Mouse (Mus musculus): ENCODE measurements around the gene Tsen54. TPM values are rescaled to one million over a fixed set of nuclear protein-coding genes. Genes with fewer than 3 reads are reported as not detected.

Tsen54 gene
- 12.4 and 12.9 TPM in 2 replicates for polyA plus RNA-seq (2012; rRNA removed)
- 9.7 and 12.4 TPM in 2 replicates for polyA plus RNA-seq (2014; fragmentation: Nextera tagmentation; extraction: Ambion mirVana)

DNA sequence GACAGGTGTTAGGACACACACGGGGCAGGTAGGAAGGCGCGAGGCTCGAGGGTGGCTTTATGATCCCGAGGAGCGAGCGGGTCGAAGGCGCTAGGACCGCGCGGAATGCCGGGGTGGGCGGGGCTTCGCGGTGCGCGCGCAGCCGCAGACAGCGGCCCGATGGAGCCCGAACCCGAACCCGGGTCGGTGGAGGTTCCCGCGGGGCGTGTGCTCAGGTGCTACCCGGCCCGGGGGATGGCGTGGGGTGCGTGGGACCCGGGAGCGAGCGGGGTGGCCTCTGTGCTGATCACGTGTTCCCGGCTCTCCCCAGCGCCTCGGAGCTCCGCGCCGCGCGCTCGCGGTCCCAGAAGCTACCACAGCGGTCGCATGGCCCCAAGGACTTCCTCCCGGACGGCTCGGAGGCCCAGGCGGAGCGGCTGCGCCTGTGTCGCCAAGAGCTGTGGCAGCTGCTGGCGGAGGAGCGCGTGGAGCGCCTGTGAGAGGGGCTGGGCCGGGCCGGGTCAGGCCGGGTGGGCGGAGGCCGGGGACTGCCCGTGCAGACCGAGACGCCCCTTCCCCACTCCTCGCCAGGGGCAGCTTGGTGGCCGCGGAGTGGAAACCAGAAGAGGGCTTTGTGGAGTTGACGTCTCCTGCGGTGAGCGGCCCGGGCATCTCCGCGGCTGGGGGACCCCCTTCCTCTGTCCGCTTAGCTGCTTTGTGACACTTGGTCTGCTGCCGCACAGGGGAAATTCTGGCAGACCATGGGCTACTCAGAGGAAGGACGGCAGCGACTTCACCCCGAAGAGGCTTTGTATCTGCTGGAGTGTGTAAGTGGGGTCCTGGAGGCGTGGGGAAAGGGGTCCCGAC is at the start of gene Tsen54:
TSS of gene Tsen54 (plus strand) at position 120 of the 846 bp plus-strand sequence.
- peaks cover 13 to 15% of the 10 kb centered on the region in 2 experiments for H3K4me1 ChIP-seq (replicated peaks; ENCODE audit: control insufficient read depth in 2 of 2, insufficient read depth in 2 of 2, low read length in 1 of 2)
- ATAC-seq (ENCODE audit: insufficient read depth) = peak; percentile 63
- peak within 1 kb of the TSS; percentile 99 for H3K4me2 ChIP-seq (ENCODE audit: low read depth)
- no peaks in the 10 kb centered on the region for H3K9me3 ChIP-seq (ENCODE audit: control insufficient read depth, low read length)
- H3K27me3 ChIP-seq (ENCODE audit: control insufficient read depth, insufficient read depth, low read length) = no peaks in the 10 kb centered on the region
- TF ChIP-seq CTCF (IDR thresholded peaks at IDR 0.05; ENCODE audit: low read depth) = peak; percentile 4; the same call in 1 of the 2 replicates
- no peak for TF ChIP-seq EP300 (IDR thresholded peaks at IDR 0.05; ENCODE audit: low read depth)
- no peaks in the 10 kb centered on the region; the same call in 1 of the 2 replicates for H3K36me3 ChIP-seq (replicated peaks; ENCODE audit: control insufficient read depth, insufficient read depth, low read depth)
- WGBS (ENCODE audit: insufficient replicate concordance) = under 1% methylated on average over 84 of the region's 84 CpGs
- H3K27ac ChIP-seq = peak within 1 kb of the TSS; percentile 76
- peak within 1 kb of the TSS; percentile 72 to 82 for H3K4me3 ChIP-seq (ENCODE audit: insufficient read depth in 1 of 2, low read depth in 2 of 2, low read length in 2 of 2)
- DNase-seq (ENCODE audit: low read depth in 3 of 3, low spot score in 3 of 3) = peak; percentile 66 to 69 (median 66)
- peak within 1 kb of the TSS; percentile 64 for H3K9ac ChIP-seq (replicated peaks)

DNA sequence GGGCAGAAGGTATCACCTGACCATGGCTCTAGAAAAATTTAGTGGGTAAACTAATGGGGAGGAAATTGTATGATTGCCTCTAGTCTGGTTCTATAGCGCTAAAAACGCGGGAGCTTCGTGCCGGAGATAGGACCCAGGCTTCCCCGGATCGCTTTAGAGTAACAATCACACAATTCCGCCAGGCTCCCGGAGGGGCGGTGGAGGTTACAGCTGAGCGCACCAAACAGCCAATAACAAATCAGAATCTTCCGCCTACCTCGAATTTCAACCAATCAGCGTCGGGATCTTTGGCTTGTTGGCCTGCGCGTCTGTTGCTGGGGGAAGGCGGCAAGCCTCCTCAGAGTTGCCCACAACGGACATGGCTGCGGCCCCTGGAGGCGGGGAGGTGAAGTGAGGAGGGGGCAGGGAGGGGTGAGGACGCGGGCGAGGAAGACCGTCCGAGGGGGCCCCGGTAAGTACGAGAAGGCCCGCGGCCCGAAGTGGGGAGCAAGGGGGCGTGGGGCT is 49.4 kb upstream of the Tsen54 start, which contains the start of gene Tmem94:
TSS of gene Tmem94 (plus strand) at position 331 of the 504 bp plus-strand sequence.
- H3K4me2 ChIP-seq (ENCODE audit: low read depth) = peak within 1 kb of the TSS; percentile 86
- DNase-seq (ENCODE audit: low read depth in 3 of 3, low spot score in 3 of 3) = peak; percentile 98 to 99 (median 99)
- H3K27me3 ChIP-seq (ENCODE audit: control insufficient read depth, insufficient read depth, low read length) = no peaks in the 10 kb centered on the region
- no peaks in the 10 kb centered on the region for H3K36me3 ChIP-seq (replicated peaks; ENCODE audit: control insufficient read depth, insufficient read depth, low read depth)
- peak; percentile 60 for TF ChIP-seq CTCF (IDR thresholded peaks at IDR 0.05; ENCODE audit: low read depth)
- peak; percentile 85 for TF ChIP-seq EP300 (IDR thresholded peaks at IDR 0.05; ENCODE audit: low read depth)
- H3K4me3 ChIP-seq (ENCODE audit: insufficient read depth in 1 of 2, low read depth in 2 of 2, low read length in 2 of 2) = peak within 1 kb of the TSS; percentile 90 to 91
- peak; percentile 93 for ATAC-seq (ENCODE audit: insufficient read depth)
- peak within 1 kb of the TSS; percentile 84 for H3K27ac ChIP-seq
- under 1% methylated on average over 32 of the region's 32 CpGs for WGBS (ENCODE audit: insufficient replicate concordance)
- H3K4me1 ChIP-seq (replicated peaks; ENCODE audit: control insufficient read depth in 2 of 2, insufficient read depth in 2 of 2, low read length in 1 of 2) = peaks cover 12 to 26% of the 10 kb centered on the region in 2 experiments; a peak in 3 of 4 replicates
- peak within 1 kb of the TSS; percentile 93 for H3K9ac ChIP-seq (replicated peaks)
- H3K9me3 ChIP-seq (ENCODE audit: control insufficient read depth, low read length) = no peaks in the 10 kb centered on the region

DNA sequence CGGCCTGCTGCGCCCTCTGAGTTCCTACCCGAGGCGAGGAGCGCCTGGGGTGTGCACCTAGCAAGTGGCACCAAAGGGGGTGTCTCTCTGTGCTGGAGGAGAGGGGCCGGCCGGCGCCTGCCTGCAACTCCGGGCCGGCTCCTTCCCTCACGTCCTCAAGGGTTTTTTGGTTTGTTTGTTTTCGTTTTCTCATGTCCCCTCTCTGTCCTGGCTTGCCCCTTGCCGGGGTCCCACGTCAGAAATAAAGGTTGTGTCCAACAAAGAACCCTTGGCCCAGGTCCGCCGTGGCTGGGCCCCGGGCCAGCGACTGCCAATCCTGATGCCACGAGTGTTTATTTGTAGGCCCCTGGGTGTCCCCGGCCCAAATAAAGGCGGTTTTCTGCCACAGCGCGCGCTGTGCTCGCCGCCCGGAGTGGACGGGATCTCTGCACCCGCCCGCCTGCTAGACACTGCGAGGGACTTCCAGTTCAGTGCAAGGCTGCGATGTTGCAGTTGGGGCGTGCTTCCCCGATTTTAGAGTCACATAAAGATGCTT is 48.9 kb upstream of the Tsen54 start:
- Histone ChIP-seq H3K9ac (replicated peaks) (peak overlapping the region; percentile 93), H3K4me2 (ENCODE audit: low read depth) (peak overlapping the region; percentile 86), H3K36me3 (replicated peaks; ENCODE audit: control insufficient read depth, insufficient read depth, low read depth) (no peaks in the 10 kb centered on the region), H3K27me3 (ENCODE audit: control insufficient read depth, insufficient read depth, low read length) (no peaks in the 10 kb centered on the region), H3K9me3 (ENCODE audit: control insufficient read depth, low read length) (no peaks in the 10 kb centered on the region), H3K27ac (peak overlapping the region; percentile 84), H3K4me3 (ENCODE audit: insufficient read depth in 1 of 2, low read depth in 2 of 2, low read length in 2 of 2) (peak overlapping the region; percentile 90 to 91), H3K4me1 (replicated peaks; ENCODE audit: control insufficient read depth in 2 of 2, insufficient read depth in 2 of 2, low read length in 1 of 2) (peaks cover 14 to 31% of the 10 kb centered on the region in 2 experiments; a peak in 3 of 4 replicates)
- peak in 1 of 3 experiments; percentile 30 for DNase-seq (ENCODE audit: low read depth in 3 of 3, low spot score in 3 of 3)
- WGBS (ENCODE audit: insufficient replicate concordance) = under 1% methylated on average over 34 of the region's 34 CpGs
- TF ChIP-seq CTCF (IDR thresholded peaks at IDR 0.05; ENCODE audit: low read depth) (0 out of 2 replicates have a peak, but pooled peaks have one; percentile 10), EP300 (IDR thresholded peaks at IDR 0.05; ENCODE audit: low read depth) (no peak)
- ATAC-seq (ENCODE audit: insufficient read depth) = peak; percentile 85

DNA sequence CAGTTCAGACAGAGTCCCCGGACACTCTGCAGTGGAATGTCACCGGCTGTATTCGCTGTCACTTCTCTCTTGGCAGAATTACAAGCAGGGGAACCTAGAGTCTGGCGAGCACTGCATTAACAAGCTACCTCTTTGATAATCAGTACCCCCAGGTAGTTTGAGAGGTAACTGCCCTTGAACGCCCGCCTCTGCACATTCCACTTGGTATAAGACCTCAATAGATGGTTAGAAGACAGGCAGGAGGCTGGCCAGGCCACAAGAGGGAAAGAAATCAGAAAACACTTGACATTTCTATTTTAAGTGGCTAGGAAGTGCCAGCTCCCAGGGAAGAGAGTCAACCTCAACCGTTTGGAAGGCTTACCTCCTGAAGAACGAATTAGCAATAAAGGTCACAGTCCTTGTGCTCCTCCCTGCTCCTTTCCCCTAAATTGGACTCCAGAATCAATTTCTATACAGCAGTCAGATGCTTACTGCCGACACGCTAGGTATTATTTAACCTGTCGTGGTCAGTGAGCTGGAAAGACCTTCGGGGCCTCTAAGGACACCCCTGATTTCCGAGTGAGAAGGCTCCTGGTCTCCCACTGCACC is 48.1 kb upstream of the Tsen54 start:
- ATAC-seq (ENCODE audit: insufficient read depth) (no peak), DNase-seq (ENCODE audit: low read depth in 3 of 3, low spot score in 3 of 3) (no peak)
- H3K4me1 ChIP-seq (replicated peaks; ENCODE audit: control insufficient read depth in 2 of 2, insufficient read depth in 2 of 2, low read length in 1 of 2) = peaks cover 18 to 35% of the 10 kb centered on the region in 2 experiments
- peak overlapping the region; percentile 86 for H3K4me2 ChIP-seq (ENCODE audit: low read depth)
- no peaks in the 10 kb centered on the region for H3K9me3 ChIP-seq (ENCODE audit: control insufficient read depth, low read length)
- peak overlapping the region; percentile 84 for H3K27ac ChIP-seq
- peak overlapping the region; percentile 93 for H3K9ac ChIP-seq (replicated peaks)
- H3K27me3 ChIP-seq (ENCODE audit: control insufficient read depth, insufficient read depth, low read length) = no peaks in the 10 kb centered on the region
- H3K36me3 ChIP-seq (replicated peaks; ENCODE audit: control insufficient read depth, insufficient read depth, low read depth) = no peaks in the 10 kb centered on the region
- TF ChIP-seq EP300 (IDR thresholded peaks at IDR 0.05; ENCODE audit: low read depth) = no peak
- no peak for TF ChIP-seq CTCF (IDR thresholded peaks at IDR 0.05; ENCODE audit: low read depth)
- peak overlapping the region; percentile 90 to 91 for H3K4me3 ChIP-seq (ENCODE audit: insufficient read depth in 1 of 2, low read depth in 2 of 2, low read length in 2 of 2)
- WGBS (ENCODE audit: insufficient replicate concordance) = 42% methylated on average over 13 of the region's 13 CpGs
